Mouse (Mus musculus) right cerebral cortex, postnatal 36 days (tissue): ENCODE measurements around the gene Ank.

Source experiments
- DNase-seq, 2 experiments: peaks; one replicate each; pipeline ENCODE4 v3.0.0; 2022; ENCODE audit warnings: low spot score in 2 of 2, mixed read lengths in 1 of 2

Gene Ank

DNA sequence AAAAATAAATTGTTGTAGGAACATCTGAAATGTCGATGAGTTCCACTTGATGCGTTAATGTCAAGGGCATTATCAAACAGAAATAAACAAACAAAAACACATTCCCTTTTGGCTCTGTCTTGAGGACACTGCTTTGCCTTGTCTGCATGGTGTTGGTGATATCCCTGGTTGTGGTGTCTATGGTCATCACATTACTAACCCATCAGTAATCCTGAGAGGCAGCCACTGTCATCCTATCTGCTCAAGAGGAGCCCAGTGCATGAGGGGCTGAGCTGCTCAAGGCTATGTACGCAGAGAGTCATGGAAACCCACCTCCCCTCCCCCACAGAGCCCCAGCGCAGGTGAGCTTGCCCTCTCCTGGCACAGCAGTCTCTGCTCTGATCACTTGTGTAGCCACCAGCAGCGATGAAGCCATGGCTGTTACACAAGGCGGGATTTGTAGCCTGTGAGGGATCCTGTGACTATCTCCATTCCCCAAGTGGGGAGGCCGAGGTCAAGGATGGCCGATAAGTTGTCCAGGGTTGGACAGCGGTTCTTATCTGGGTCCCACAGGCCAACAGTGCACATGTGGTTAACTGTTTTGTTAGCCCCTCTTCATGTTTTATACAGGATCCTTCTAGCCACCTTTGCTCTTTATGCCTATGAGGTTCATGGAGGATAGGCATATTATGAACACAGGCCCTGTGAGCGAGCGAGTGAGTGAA lies 30.3 kb downstream of the Ank start:
- no peak for DNase-seq

DNA sequence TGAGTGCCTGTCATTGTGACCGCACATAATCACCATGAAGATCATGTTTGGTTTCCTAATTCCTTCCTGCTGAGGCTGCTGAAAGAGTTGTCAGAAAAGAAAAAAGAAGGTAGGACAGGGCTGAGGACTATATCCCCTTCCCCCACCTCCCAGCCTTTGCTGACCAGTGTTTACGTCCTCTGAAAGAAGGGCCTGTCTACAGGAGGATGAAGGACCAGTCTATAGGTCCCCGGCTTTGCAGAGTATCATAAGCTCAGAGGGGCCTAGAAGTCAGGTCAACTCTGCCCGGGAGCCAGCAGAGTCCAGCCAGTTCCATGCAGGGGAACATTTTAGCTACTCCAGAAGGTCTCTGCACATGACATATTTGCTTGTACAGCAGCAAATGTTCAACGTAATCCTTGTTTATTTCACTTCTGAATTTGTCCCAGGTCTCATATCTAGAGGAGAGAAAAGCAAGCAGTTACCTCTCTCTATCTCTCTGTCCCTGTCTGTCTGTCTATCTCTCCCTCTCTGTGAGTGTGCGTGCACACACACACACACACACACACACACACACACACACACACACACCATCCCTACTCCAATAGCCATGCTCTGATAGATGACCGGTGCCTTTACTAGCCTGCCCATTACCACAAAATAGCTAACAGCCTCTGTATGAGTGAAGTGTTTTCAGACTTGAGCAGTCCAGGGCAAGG lies 31.0 kb downstream of the Ank start:
- DNase-seq = no peak

DNA sequence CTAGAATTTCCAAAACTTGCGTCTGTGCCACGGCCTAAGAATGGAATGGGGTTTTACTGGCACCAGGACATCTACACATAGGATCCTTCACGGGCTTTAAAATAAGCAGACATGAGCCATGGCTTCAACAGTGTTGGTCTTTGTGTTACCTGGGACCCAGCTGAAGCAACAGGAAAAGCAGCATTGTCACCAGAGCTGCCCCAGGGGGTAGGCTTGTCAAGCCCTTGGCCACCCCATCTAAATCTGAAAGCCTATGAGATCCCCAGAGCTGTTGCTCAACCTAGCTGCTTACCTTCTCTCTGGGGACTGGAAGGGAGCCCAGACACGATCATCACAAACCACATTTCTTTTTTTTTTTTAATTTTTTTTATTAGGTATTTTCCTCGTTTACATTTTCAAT lies 31.6 kb downstream of the Ank start:
- no peak for DNase-seq

DNA sequence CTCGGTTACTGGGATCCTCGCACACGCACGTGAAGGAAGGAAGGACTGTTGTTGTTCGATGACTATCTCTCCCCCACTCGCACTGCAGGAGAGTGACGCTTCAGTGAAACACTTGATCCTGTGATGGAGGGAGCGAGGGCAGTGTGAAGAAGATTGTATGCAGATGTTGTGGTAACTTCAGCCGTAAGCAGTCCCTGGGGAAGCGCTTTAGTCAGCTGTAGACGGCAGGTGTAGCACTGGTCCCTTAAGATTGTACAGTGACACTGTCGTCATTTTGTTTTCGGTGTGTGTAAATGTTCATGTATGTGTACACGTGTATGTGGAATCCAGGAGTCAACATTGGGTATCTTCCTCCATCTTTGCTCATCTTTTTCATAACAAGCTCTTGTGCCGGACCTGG lies 33.9 kb downstream of the Ank start:
- DNase-seq = no peak

DNA sequence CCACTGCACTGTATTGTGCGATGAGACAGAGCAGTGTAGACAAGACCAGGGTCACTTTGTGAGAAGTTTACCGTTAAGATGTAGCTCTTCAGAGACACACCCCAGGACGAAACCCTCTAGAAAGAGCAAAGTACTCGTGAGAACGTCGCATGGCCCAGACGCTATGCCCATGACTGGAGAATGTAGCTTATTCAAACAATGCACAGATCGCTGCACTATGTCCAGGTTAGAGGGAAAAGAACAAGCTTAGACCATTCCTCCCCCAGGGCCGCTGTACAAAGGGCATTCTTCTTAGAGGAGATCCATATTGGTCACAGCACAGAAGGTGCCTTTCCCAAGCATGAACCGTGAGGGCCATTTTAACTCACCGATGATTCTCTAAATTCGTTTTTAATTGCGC lies 35.9 kb downstream of the Ank start:
- DNase-seq = no peak

DNA sequence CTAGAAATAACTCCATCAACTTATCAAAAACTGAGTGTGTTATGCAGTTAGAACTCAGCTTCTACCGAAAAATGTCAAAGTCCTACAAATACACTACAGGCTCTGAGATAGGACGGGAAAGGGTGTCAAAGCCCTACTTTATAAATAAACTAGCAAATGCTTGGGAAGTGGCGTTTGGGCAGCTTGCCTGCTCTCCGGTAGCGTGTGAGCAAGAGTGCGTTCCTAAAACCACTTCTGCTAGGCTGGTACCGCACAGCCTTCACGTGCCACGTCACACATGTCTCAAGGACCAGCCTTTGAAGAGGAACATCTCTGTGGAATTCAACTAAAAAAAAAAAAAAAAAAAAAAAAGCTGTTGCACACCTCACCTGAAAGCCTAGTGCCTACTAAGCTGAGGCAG lies 36.7 kb downstream of the Ank start:
- DNase-seq = peak; percentile 64 to 70

DNA sequence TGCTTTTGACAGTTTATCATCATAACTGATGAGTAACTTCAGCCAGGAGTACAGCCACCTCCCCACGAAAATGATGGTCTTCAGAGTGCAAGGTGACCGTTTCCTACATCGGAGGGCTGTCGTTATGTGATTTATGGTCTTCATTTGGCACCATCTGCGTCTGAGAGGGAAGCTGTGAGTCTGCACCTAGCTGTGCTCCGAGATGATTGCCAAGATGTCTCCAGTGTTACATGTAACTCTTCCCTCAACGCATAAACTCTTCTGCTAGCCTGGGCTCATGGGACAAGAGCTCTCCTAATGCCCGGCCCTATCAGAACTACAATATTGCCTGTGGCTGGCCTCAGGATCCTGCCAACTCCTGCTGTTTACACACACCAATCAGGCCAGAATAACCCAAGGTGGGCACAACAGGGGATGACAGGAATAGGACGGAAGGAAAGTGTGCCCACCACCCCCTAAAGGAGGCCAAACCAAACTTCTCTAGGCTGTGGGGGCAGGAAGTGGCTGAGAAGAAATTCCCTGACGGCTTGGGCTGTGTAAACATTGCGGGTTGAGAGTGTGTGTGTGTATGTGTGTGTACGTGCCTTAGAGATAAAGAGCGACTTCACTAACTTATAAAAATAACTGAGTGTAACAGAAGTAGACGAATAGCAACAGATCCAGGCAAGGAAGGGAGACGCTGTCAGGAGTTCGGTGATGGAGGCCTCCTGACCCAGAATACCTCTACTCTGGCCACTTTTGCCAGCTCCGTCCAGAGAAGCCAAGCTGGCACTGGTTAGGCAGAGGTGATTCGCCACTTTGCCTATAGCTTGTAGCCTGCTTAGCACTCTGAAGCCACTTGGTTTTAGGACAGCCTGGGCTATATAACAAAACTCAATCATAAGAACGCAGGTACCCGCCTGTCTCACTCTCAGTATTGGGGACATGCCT lies 37.6 kb downstream of the Ank start:
- no peak for DNase-seq

DNA sequence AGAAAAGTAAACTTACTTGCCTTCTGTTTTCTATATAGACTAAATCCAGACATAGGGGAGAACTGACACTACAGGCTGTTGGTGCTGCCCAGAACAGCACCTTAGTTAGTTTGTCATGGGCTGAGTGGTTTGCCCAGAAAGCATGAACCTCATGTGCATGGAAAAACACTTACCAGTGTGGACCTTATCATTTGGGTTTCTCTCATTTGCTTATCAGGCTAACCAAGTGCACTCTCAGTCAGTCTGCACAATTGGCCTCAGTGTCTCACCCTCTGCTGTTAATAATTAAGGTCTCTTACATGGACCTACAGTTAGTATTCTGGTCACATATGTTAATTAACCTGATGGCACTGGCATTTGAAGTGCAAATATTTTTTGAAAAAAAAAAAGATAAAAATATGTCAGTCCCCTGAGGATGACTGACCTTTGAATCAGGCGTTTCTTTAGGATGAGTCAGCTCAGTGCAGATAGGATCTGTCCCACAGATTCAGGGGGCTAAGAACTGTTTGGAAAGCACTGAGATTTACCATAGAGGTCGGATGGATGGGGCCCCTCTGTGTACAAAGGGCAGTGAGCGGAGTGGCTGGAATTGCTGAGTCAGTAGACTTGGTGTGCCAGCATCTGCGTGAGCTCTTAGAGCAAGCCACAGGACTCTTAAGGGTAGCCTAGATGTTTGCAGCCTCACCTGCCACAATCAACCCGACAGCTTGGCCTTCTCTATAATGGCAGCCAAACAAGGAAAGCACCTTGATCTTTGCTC lies 39.8 kb downstream of the Ank start:
- DNase-seq = no peak

DNA sequence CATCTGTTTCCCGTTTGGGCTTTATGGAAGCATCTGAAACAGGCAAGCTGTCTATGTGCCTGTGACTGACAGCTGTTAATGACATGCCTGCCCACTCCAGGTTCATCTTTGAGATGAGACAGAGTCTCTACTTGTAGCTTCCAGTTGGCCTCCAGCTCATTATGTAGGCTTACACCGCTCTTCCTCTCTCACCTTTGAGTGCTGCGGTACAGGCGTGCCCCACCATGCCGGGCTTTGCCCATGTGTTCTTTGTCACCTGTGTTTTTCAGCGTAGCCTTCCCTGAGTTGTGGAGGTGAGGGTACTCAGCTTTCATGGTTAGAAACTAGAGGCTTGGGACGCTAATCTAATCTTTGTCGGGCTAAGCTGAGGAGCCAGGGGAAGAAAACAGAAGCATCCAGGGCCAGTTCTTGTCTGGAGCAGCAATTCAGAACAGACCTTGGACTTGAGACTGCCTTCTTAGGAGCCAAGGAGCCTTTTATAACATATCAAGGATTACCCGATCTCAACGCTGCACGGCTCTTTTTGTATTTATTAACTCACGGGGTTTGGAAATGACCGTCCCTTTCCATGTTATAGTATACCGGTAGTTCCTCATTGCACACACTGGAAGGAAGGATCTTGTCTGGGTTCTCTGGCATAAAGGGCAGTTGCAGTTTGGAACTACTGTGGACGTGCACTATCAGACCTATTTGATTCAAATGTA lies 40.6 kb downstream of the Ank start:
- no peak for DNase-seq

DNA sequence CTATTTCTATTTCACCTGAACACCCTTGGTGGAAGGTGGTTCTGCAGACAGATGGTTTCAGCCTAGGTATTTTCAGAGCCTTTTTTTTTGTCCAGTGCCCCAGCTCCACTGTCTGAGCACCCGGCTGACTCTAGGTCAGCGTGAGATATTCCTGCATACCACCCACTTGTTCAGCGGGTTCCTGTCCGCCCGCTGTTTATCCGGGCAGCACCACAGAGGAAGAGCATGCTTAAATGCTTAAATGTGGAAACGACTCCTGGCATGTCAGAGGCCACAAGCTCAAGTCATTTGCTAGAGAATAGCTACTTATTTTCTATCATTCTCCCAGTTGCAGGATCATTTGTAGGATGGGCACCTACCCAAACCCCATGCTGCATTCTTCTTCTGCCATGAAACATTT lies 41.7 kb downstream of the Ank start:
- DNase-seq = no peak

DNA sequence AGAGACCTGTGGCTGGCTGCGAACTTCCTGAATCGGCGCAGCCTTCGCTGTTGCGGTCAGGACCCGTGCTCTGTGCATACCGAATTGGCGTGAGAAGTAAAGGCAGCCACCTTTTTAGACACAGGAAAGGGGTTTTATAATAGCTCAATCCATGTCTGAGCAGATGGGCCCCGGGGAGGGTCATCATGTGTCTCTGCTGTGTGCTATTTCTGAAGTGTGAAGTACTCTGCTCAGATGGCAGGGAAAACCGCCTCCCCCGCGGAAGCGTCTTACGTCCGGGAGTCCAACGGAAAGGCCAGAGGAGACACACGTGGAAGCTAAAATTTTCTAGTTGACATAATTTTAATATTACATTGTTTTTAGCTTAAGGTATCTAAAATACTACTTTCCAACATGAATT lies 42.5 kb downstream of the Ank start:
- peak; percentile 73 to 79 for DNase-seq

DNA sequence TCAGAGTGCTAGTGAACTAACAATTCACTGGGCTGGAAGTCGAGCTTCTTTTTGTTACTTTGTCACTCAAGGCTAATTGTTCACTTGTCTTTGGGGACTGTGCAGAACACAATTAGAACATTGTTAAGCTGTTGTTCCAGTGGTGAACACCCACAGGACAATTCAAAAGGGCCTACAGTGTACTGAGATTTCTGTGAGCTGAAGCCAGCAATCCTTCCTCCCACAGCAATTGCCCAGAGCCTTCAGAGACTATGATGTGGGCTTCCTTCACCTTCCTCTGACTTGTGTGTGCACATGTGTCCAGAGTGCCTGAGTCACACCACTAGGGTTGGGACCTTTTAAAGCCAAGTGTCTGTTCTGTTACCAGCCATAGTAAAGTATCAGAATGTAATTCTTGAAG lies 50.5 kb downstream of the Ank start:
- no peak for DNase-seq

DNA sequence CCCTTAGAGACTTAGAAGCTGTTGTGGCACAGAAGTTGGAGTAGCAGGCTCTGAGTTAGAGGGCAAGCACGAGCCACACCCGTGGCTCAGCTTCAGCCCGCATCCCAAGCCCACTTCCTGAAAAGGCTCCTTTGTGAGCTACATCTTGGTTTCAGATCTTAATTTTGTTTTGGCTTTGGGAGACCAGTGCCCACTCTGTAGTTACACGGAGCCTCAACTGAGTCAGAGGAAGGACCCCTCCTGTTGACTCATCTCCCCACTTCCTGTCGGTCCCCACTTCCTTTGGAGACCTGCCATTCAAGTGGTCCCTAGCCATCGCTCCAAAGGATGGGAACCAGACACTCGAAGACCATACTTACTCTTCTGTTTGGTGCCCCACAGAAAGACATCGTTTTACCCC lies 51.5 kb downstream of the Ank start:
- no peak for DNase-seq

DNA sequence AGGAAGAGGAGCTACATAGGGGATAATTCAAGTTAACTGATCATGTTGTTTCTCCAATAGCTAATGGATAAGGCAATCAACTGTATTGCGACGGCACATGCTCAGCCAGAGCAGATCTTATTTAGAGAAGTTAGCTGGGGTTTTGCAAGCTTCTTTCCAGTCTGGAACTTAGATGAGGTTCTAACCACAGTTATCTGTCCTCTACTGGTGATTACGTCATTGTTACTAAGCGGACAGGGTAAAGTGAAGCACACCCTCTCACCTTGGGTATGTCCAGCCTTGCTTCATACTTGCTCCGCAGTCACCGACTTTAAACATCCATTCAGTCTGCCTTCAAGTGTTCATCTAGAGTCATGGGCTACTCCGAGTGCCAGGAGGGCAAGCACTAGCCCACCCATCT lies 53.4 kb downstream of the Ank start:
- DNase-seq = no peak

DNA sequence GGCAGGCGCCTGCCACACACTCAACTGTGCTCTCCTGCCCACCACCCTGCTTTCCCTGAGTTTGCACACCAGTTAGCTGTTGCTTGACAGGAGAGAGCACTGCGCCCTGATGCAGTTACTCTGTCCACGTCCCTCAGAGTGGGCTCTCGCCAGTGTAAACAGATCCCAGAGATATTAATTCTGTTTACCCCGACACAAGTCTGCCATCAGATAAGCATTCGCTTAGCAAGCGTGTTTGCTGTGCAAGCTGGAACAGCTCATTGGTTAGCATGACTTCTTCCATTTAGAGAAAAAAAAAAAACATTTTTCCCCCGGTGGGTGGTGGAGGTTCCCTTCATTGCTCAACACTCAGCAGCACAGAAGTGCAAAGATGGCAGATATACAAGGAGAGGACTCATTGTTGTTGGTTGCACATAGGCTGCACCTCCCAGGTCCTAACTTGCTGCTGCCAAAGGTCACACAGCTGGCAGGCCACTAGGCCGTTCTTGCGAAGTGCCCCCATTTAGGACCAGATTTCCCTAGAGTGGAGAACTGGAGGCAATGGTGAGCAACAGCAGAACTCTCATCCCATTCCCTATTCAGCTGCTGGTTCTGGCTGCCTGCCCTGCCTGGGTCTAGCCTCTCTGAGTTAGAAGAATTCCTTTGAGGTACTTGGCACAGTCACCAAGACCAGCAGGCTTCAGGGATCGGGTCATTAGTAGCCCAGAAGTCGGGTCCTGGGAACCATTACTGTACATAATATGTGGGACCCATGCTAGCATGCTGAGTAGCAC lies 58.9 kb downstream of the Ank start:
- no peak for DNase-seq

DNA sequence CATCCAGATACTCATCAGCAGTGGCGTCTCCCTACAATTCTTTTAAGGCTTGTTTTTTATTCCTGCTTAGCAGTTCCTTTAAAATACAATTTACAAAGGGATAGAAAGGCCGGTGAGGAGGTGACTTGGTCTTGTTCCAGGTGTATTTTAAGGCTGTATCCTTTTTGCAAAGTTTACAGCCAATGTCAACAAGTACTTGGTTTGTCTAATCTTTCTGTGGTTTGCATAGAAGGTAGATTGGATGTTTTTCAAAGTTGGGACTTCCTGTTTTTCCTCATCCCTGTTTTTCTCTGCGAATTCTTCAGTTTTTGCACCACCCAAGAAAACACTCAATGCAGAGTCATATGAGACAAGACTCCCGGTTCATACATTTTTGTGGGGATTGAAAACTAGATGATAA lies 62.4 kb downstream of the Ank start:
- DNase-seq = no peak

DNA sequence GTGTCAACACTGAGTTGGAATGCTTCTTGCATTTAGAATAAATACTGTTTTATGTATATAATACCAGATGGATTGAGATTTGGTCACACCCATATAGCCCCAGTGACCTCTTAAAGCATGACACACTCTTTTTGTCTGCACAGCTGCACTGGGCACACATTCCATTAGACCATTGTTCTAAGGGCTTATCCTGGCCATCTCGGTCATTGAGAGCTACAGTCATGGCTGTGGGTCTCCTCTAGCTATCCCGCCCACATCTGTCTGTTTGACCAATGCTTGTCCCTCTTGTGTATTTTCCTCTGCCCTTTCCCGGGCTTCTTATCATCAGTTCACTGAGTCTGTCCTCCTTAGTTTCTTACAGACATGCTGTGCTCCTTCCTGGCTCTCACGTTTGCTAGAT lies 63.5 kb downstream of the Ank start:
- no peak for DNase-seq

DNA sequence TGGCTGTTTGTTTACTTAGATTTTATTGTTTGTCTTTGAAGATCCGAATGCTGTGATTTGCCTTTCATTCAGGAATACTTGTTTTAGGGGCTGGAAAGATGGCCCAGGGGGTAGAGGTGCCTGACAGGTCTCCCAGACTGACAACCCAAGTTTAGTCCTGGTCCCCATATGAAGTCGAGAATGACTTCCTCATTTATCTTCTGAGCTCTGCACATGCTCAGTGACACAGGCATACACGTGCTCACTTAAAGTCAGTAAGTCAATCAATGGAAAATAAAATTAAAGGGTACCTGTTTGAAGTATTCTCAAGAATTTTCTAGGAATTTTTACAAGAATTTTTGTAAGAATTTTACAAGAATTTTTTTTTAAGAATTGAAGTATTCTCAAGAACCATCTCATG lies 66.6 kb downstream of the Ank start:
- DNase-seq = no peak

DNA sequence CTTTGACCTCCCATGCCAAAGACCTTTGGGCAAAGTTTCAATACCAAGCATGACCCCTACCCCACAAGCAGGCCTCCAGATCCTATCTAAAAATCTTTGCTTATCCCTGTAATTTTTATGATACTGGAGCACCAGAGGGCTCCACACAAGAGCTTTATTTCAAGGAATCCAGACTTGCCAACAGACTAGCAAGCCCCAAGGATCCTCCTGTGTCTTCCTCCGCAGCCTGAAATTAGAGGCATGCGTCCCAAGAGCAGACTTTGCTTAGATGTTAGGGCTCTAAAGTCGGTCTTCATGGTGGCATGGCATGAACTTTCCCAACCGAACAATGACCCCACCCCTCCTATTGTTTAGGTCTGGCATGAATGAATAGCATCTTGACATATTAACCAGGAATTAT lies 69.2 kb downstream of the Ank start:
- no peak for DNase-seq

DNA sequence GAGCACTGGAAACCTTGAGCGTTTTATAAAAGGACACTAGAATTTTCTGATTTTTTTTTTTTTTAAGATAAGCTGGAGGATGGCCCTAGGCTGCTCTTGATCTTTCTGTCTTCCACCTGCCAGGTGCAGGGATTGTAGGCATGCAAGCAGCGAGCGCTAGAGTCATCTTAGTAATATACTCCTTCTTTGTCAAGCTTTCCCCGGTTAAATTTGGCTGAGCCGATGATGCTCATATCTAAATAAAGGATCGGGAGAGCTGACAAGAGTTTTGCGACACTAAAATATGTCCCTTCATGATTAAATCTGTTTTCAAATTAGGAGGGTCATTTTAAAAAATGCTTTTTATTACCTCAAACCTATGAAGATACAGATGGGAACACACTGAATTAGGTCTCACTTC lies 69.7 kb downstream of the Ank start:
- DNase-seq = peak in 1 of 2 experiments; percentile 39

DNA sequence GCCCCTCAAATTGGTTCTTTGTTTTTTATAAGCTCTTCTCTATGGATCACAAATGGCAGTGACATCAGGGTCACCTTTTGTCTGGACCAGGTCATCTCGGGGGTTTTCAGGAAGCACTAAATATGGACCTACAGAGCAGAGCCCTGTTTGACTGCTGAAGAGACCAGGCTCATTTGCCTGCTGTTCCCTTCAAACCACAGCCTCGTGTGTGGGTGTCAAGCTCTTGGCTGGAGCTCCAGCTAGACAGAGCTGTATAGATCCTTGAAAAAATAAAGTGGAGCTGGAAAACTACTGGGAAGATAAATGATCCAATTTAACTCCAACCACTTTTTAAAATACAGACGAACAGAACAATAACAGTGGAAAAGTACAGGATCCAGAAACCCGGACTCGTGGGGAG lies 70.3 kb downstream of the Ank start:
- DNase-seq = peak; percentile 62 to 83
